Mouse (Mus musculus): Measurements from ENCODE around the gene Tnxb.

GRCm38 (mm10) chr17:34659897-34660214, 10.5 kb upstream of the Tnxb start:
- TF ChIP-seq CTCF (IDR thresholded peaks at IDR 0.05; ENCODE audit: extremely low read depth, insufficient read depth, insufficient read length, insufficient replicate concordance) (no peak), POLR2A (IDR thresholded peaks at IDR 0.05; ENCODE audit: low read depth, low read length) (no peak)

Data from spleen, adult 2 months (tissue).